Mouse (Mus musculus) embryonic fibroblast, embryonic 13.5 days (primary cell): Measurements from ENCODE around the gene Tbcel.

Experiments used
- CTCF ChIP-seq: IDR thresholded peaks from 2 replicates; pipeline ENCODE4 v1.5.1; 2011; ENCODE audit warnings: mild to moderate bottlenecking, control low read depth, low read length, moderate library complexity, borderline replicate concordance; ENCODE audit not compliant: insufficient read depth
- POLR2A ChIP-seq: IDR thresholded peaks from 2 replicates; pipeline ENCODE4 v1.6.1; 2011; ENCODE audit warnings: low read depth, mild to moderate bottlenecking, control low read depth, low read length, moderate library complexity

- TF ChIP-seq CTCF (no peak), POLR2A (no peak)
These were observed 44.2 kb downstream of the Tbcel start for GRCm38 (mm10) chr9:42463220-42463989.
